Mouse (Mus musculus) MEL (cell line): ENCODE results near the gene Ap1g1.

Experiments
- CHD2 ChIP-seq: IDR thresholded peaks from 2 replicates; pipeline ENCODE4 v1.6.1; 2011; ENCODE audit warnings: low read length, improper control_type of control experiment
- CTCF ChIP-seq, 3 experiments: IDR thresholded peaks in 2 of 3; conservative IDR thresholded peaks in 1 of 3; 2 replicates each; pipeline ENCODE4 v1.5.1; 2011 to 2012; ENCODE audit warnings: low read length in 3 of 3, low read depth in 2 of 3, mild to moderate bottlenecking in 2 of 3, improper control_type of control experiment in 1 of 3, inconsistent platforms in 1 of 3, mixed read lengths in 1 of 3, moderate library complexity in 1 of 3; ENCODE audit not compliant: control insufficient read depth in 1 of 3, insufficient read depth in 1 of 3, poor library complexity in 1 of 3, severe bottlenecking in 1 of 3
- POLR2A ChIP-seq, 2 experiments: IDR thresholded peaks; 2 replicates each; pipeline ENCODE4 v1.6.1; 2011 to 2012; ENCODE audit warnings: low read length in 2 of 2, mild to moderate bottlenecking in 2 of 2, control low read depth in 1 of 2, improper control_type of control experiment in 1 of 2, low read depth in 1 of 2, moderate library complexity in 1 of 2; ENCODE audit not compliant: control insufficient read depth in 1 of 2, insufficient read depth in 1 of 2, poor library complexity in 1 of 2

GRCm38 (mm10) chr8:109903909-109904469 is 125.6 kb downstream of the Ap1g1 start:
- TF ChIP-seq CTCF (IDR thresholded peaks at IDR 0.05 in 2 of 3, conservative IDR thresholded peaks at IDR 0.05 in 1 of 3; ENCODE audit: control insufficient read depth in 1 of 3, insufficient read depth in 1 of 3, low read depth in 2 of 3, low read length in 3 of 3, poor library complexity in 1 of 3, severe bottlenecking in 1 of 3) (no peak), CHD2 (no peak), POLR2A (IDR thresholded peaks at IDR 0.05; ENCODE audit: control insufficient read depth in 1 of 2, insufficient read depth in 1 of 2, low read depth in 1 of 2, low read length in 2 of 2, poor library complexity in 1 of 2) (no peak)
